Mouse (Mus musculus) T-helper 1 cell (primary cell): ENCODE results near the gene Olfr788.

Experiments
- in situ Hi-C: fragments of 300-600 bp; cut with MboI, MseI; formaldehyde crosslinking; loops from one replicate; pipeline ENCODE4 v1.15.1; 2025; ENCODE audit warnings: high pct_unique_total_duplicates

The Olfr788 gene

DNA sequence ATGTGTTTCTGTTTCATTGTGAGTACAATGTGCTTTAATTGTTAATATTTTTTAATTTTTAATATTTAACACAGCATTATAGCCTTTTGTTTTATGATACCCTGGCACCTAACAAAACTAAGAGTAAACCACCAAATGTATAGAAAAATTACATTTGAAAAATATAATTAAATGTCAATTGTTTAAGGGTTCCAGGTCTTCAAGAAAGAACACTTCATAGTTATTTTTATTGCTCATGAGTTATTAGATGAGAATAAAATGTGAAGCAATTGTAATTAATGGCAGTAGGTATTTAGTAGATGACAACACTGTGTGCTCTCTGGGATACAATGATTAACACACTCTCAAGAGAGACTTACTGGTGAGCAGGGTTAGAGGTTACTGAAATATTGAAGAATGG is at the start of gene Olfr788:
TSS of gene Olfr788 (plus strand) at position 301 of the 400 bp plus-strand sequence.
- in situ Hi-C loops: no loop called here

DNA sequence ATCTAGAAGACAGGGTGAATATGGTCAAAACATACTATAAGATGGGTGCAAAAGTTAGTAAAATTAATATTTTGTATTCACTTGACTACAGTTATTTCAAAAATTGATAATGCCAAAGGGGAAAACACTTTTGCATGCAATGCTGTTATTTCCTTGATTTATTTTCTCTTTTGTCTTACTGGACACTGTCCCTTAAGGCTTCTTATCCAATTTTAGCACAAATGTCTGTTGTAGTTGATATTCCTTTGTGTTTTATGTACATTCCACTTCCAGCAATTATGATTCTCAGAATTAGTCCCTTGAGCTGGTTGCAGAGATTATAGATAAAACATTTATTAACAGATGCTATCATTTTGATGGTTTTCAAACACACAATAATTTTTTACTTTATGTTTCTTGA is 43.8 kb upstream of the Olfr788 start, which contains the start of gene Olfr786:
TSS of gene Olfr786 (plus strand) at position 301 of the 400 bp plus-strand sequence.
- in situ Hi-C loops: no loop called here

DNA sequence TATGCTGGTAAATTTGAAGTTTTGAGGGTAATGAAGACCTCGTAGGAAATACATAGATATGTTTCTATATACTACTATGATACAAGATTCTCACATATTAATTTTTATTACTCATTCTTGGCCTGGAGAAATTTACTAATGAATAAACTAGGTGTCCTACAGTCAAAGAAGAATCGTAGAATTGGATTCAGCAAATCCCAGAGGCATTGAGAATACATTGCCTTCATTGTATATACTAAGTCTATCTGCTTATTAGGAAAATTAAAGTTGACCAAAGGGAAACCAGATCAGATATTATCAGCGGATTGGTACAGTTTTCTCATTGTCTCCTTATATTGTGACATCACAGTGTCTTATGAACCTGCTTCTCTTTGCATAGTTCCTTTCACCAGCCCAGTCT is 9.2 kb upstream of the Olfr788 start, which contains the start of gene Olfr787:
TSS of gene Olfr787 (plus strand) at position 301 of the 400 bp plus-strand sequence.
- in situ Hi-C loops: no loop called here

DNA sequence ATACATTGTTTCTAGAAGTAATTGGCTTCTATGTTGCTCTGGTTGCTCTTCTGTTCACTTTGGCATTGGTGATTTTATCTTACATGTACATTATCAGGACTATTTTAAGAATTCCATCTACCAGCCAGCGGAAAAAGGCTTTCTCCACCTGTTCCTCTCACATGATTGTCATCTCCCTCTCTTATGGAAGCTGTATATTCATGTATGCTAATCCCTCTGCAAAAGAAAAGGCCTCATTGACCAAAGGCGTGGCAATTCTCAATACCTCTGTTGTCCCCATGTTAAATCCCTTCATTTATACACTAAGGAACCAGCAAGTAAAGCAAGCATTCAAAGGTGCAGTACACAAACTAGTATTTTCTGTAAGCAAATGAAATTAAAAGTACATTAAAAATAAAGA is 2.5 kb downstream of the Olfr788 start:
- in situ Hi-C loops: no loop called here

DNA sequence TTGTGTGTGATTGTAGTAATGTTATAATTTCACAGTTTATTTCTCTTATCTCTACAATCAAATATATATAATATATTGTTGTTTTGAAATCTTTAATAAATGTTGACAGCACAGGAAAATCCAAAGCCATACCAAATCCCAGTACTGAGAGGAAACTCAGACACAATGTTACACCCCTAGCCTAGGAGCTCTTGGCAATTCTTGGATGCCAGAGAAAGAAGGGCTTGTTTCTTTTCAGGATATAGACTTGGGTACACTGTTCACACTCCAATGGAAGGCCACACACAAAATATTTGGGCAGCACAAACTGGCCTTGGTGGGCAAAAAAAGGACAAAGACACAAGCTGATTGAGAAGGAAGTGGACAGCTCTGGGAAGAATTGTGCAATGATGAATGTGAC is 2.9 kb downstream of the Olfr788 start:
- in situ Hi-C loops: no loop called here

DNA sequence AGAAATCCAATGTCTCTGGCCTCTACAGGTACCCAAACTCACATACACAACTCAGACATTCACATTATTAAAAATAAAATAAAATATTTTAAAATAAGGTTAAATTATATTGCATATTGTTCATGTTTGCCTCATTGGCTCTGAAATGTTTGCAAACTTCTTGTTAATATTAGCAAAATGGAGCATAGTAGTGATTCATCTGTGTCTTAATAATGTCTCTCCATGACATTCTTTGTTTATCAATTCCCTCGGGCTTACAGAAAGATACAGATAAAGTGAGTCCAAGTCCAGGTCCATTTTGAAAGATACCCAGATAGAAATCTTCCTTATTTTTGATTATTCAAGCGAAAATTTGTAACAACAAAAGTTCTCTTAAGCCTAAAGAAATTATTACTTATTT is 13.7 kb downstream of the Olfr788 start, which contains the start of gene Olfr789:
TSS of gene Olfr789 (plus strand) at position 301 of the 400 bp plus-strand sequence.
- in situ Hi-C loops: no loop called here

DNA sequence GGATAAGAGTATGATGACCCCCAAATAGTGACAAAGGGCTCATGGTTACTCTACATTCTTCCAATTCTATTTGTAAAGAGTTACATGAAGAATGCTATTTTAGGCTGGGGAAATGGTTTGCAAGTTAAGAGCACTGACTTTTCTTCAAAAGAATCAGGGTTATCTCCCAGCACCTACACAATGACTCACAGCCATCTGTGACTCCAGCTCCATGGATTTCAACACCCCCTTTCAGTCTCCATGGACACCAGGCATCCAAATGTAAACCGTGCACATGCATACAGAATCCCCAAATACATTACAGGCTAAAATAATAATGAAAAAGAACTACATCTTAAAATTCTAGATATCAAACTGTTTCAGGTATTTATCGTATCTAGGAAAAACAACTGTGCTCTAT is 19.3 kb downstream of the Olfr788 start:
- in situ Hi-C loops: loop anchor here (10.0 kb wide), 1 partner anchor 465 kb away; no protein-coding TSS in a partner anchor

DNA sequence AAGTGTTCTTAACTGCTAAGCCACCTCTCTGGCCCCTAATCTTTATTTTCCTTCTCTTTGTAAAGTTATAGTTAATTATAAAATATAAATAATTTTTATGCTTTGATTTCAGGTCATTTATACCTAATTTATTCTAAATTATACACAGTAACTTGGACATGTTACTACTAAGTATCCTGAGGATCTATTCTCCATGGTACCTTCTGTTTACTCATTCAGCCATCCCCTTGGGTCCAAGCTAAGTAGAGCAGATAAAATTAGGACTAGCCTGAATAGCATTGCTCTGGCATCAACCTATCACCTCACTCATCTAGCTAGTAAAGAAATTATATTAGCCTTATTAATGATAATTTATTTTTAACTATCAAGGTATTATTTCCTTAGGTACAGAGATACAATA is 27.4 kb downstream of the Olfr788 start, which contains the start of gene Olfr790:
TSS of gene Olfr790 (plus strand) at position 301 of the 400 bp plus-strand sequence.
- in situ Hi-C loops: loop anchor here (10.0 kb wide), 1 partner anchor 473 kb away; no protein-coding TSS in a partner anchor

DNA sequence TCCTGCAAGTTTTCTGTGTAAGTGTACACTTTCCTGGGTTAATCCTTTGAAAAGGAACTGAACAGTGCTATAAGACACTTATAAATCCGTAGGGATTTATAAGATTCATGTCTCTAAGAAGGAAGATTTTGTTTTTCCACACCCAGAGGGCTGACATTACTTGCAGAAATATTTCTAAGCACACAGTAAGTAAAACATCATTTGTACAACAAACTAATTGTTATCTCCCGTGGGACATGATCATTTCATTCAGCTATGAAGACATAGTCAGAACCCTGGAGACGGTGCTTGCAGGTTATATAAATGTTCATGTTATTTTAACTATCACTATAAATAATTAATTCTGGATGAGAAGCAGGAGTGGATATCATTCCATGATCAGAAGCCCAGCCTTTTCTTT is 50.7 kb downstream of the Olfr788 start, which contains the start of gene Olfr791:
TSS of gene Olfr791 (plus strand) at position 301 of the 400 bp plus-strand sequence.
- in situ Hi-C loops: no loop called here
